Mouse (Mus musculus) heart, embryonic 12.5 days (tissue): Measurements from ENCODE around the gene Lax1. TPM values are rescaled to one million over a fixed set of nuclear protein-coding genes. Genes with fewer than 3 reads are reported as not detected.

Experiments used
- ATAC-seq: fragments of 200-750 bp; cut with Nextera tagmentation; 2 replicates; pipeline ENCODE4 v1.8.0; 2017; ENCODE audit warnings: moderate TSS enrichment, moderate library complexity; ENCODE audit not compliant: insufficient number of reproducible peaks, low FRiP score
- H3K27ac ChIP-seq: fragments of 300-500 bp; sonication (generic); 2 replicates; pipeline ENCODE4 v1.5.1; 2016; ENCODE audit warnings: mild to moderate bottlenecking, moderate library complexity; ENCODE audit not compliant: poor library complexity, severe bottlenecking
- H3K27me3 ChIP-seq: fragments of 300-500 bp; sonication (generic); replicated peaks from 2 replicates; pipeline ENCODE4 v1.6.1; 2016; ENCODE audit warnings: mild to moderate bottlenecking, moderate library complexity
- H3K36me3 ChIP-seq: fragments of 300-500 bp; sonication (generic); 2 replicates; pipeline ENCODE4 v1.6.1; 2016; ENCODE audit warnings: mild to moderate bottlenecking, moderate library complexity
- H3K4me1 ChIP-seq: fragments of 300-500 bp; sonication (generic); replicated peaks from 2 replicates; pipeline ENCODE4 v1.6.1; 2016; ENCODE audit warnings: mild to moderate bottlenecking
- H3K4me2 ChIP-seq: fragments of 300-500 bp; sonication (generic); 2 replicates; pipeline ENCODE4 v1.6.1; 2016; ENCODE audit warnings: mild to moderate bottlenecking, moderate library complexity
- H3K4me3 ChIP-seq: fragments of 300-500 bp; sonication (generic); 2 replicates; pipeline ENCODE4 v1.5.1; 2016; ENCODE audit warnings: mild to moderate bottlenecking
- H3K9ac ChIP-seq: fragments of 300-500 bp; sonication (generic); 2 replicates; pipeline ENCODE4 v1.6.1; 2016; ENCODE audit warnings: mild to moderate bottlenecking, moderate library complexity
- H3K9me3 ChIP-seq: fragments of 300-500 bp; sonication (generic); replicated peaks from 2 replicates; pipeline ENCODE4 v1.6.1; 2016; ENCODE audit warnings: mild to moderate bottlenecking, moderate library complexity
- WGBS: fragments of 180-500 bp; shearing (Covaris S2); methylation state at CpG from one replicate; pipeline ENCODE4 v1.1.7; 2016; 5-methylcytosine and 5-hydroxymethylcytosine counted together
- polyA plus RNA-seq: library from polyadenylated mRNA; unstranded; fragments of >200 nt; fragmentation: Nextera tagmentation; extraction: Ambion mirVana; gene quantifications from 2 replicates; pipeline ENCODE4 v1.2.1, GENCODE M21; 2016

Lax1 gene
- polyA plus RNA-seq, 1 experiment from 2014 or later = 0.50 TPM

DNA sequence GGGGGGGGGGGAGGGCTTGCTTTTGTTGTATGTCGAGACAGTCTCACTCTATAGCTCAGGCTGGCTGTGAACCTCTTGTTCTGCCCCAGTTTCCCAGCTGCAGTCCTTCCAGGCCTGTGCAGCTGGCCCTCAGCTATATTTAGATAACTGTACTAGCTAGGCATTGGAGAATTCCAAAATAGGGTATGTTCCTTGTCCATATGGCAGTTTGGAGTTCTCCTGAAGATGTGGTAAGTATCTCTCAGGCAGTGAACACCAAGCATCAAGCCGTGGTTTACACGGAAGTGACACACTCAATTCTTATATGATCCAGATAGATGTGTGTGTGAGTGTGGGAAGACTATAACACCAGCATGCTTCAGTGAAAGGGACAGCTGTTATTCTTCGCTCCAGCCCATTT, 26.5 kb downstream of the Lax1 start:
- H3K4me2 ChIP-seq = no peak overlapping the region
- H3K27me3 ChIP-seq = no peaks in the 10 kb centered on the region
- H3K27ac ChIP-seq = peak overlapping the region; percentile 68
- peaks cover 14% of the 10 kb centered on the region for H3K36me3 ChIP-seq
- no peaks in the 10 kb centered on the region for H3K9me3 ChIP-seq
- H3K4me1 ChIP-seq = peaks cover 28% of the 10 kb centered on the region
- ATAC-seq = no peak
- H3K4me3 ChIP-seq = no peak overlapping the region
- 44% methylated on average over 4 of the region's 4 CpGs for WGBS
- no peak overlapping the region for H3K9ac ChIP-seq

GRCm38 (mm10) chr1:133662941-133663340, 27.0 kb downstream of the Lax1 start:
- Histone ChIP-seq H3K36me3 (peaks cover 19% of the 10 kb centered on the region), H3K27me3 (no peaks in the 10 kb centered on the region), H3K4me1 (peaks cover 33% of the 10 kb centered on the region), H3K4me2 (no peak overlapping the region), H3K4me3 (no peak overlapping the region), H3K27ac (peak overlapping the region; percentile 68), H3K9me3 (no peaks in the 10 kb centered on the region), H3K9ac (no peak overlapping the region)
- WGBS = 87% methylated on average over 7 of the region's 7 CpGs
- ATAC-seq = no peak

DNA sequence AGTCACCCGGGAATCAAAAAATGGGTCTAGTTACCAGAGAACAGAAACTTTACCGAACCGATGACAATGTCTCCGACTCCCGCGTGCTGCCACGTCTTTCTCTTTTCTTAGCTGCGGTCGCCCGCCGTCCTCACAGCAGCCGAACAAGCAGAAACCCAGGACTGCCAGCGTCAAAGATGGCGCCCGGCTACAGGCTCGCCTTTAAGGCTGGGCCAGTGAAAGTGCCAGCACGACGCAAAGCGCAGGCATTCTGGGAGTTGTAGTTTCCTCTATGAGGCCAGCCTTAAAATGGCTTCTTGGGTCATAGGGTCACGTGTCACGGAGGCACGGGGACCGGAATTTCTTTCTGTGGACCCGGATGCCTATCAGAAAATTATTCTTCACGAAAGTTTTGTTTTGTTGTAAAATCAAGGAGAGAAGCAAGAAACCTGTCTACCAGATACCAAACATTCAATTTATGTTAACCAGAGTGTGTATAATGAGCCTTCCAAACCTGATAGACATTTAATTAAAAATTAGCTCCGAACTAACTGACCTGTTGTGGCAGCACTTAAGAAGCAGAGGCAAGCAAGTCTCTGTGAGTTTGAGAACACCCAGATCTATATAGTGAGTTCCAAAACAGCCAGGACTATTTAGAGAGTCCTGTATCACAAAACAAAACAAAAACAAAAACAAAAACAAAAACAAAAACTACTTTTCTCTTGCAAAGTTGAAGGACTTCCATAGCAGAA, 28.5 kb downstream of the Lax1 start, which contains the start of gene Gm38394:
TSS of gene Gm38394 (minus strand) at position 116 of the 731 bp plus-strand sequence.
- Histone ChIP-seq H3K27ac (peak within 1 kb of the TSS; percentile 90), H3K27me3 (no peaks in the 10 kb centered on the region), H3K4me1 (peaks cover 47% of the 10 kb centered on the region), H3K9ac (peak within 1 kb of the TSS; percentile 99), H3K4me3 (peak within 1 kb of the TSS; percentile 93), H3K36me3 (peaks cover 34% of the 10 kb centered on the region), H3K4me2 (peak within 1 kb of the TSS; percentile 78), H3K9me3 (no peaks in the 10 kb centered on the region)
- 3% methylated on average over 26 of the region's 26 CpGs for WGBS
- peak; percentile 99 for ATAC-seq

GRCm38 (mm10) chr1:133660466-133661202, 29.3 kb downstream of the Lax1 start, which contains the start of gene Zbed6:
TSS of gene Zbed6 (minus strand) at chr1:133660885.
- peak; percentile 84 for ATAC-seq
- peak within 1 kb of the TSS; percentile 90 for H3K27ac ChIP-seq
- H3K36me3 ChIP-seq = peaks cover 36% of the 10 kb centered on the region
- H3K4me1 ChIP-seq = peaks cover 48% of the 10 kb centered on the region
- peak within 1 kb of the TSS; percentile 78 for H3K4me2 ChIP-seq
- H3K4me3 ChIP-seq = peak within 1 kb of the TSS; percentile 93
- under 1% methylated on average over 40 of the region's 41 CpGs for WGBS
- peak within 1 kb of the TSS; percentile 99 for H3K9ac ChIP-seq
- H3K9me3 ChIP-seq = no peaks in the 10 kb centered on the region
- H3K27me3 ChIP-seq = no peaks in the 10 kb centered on the region

DNA sequence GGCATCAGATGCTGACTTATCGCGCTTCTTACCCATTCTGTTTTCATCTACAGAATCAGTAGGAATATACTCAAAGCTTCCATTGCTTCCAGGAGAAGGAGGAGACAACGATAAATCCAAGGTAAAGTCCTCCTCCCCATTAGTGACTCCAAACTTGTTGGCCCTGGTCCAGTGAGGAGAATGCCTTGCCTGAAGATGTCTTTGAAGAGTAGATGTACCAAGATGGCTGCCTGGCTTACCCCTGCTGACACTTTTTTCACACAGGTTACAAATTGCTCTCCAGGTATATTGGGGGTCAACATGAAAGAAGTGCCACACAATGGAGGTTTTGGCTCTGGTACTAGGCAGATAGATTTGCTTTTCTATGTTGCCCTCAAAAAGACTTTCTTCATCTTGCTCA, 31.0 kb downstream of the Lax1 start:
- Histone ChIP-seq H3K27ac (no peak overlapping the region), H3K36me3 (peaks cover 40% of the 10 kb centered on the region), H3K4me2 (peak overlapping the region; percentile 78), H3K27me3 (no peaks in the 10 kb centered on the region), H3K4me1 (peaks cover 47% of the 10 kb centered on the region), H3K9ac (no peak overlapping the region), H3K4me3 (no peak overlapping the region), H3K9me3 (no peaks in the 10 kb centered on the region)
- 82% methylated on average over 3 of the region's 3 CpGs for WGBS
- ATAC-seq = no peak

GRCm38 (mm10) chr1:133656811-133657210, 33.1 kb downstream of the Lax1 start:
- Histone ChIP-seq H3K4me2 (peak overlapping the region; percentile 12; the same call in 1 of the 2 replicates), H3K9ac (no peak overlapping the region), H3K27ac (no peak overlapping the region), H3K36me3 (peaks cover 45% of the 10 kb centered on the region), H3K27me3 (no peaks in the 10 kb centered on the region), H3K9me3 (no peaks in the 10 kb centered on the region), H3K4me1 (peaks cover 37% of the 10 kb centered on the region), H3K4me3 (no peak overlapping the region)
- 59% methylated on average over 5 of the region's 5 CpGs for WGBS
- no peak for ATAC-seq

GRCm38 (mm10) chr1:133653033-133653432, 36.9 kb downstream of the Lax1 start:
- H3K36me3 ChIP-seq = peaks cover 44% of the 10 kb centered on the region
- 92% methylated on average over 1 of the region's 1 CpGs for WGBS

DNA sequence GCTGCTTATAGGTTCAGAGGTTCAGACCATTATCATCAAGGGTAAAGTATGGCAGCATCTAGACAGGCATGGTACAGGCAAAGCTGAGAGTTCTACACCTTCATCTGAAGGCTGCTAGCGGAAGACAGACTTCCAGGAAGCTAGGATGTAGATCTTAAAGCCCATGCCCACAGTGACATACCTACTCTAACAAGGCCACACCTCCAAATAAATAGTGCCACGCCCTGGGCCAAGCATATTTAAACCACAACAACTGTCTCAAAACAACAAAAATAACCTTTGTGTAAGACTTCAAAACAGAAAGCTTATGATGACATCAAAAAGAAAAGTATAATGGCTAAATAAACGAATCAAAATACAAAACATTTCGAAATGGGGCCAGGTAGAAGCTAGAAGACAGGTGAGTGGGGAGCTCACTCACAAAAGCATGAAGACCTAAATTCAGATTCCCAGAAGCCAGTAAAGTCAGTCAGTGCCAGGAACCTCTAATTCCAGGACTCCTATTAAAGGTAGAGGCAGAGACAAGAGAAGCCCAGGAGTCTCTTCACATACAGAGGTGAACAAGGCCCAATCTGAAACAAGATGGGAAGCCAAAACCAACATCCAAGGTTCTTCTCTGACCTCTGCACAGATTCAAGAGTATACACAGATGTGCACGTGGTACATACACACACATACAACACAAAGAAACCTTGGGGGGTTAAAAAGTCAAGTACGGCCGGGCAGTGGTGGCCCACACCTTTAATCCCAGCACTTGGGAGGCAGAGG, 39.4 kb downstream of the Lax1 start:
- Histone ChIP-seq H3K4me2 (no peak overlapping the region), H3K4me3 (no peak overlapping the region), H3K36me3 (peaks cover 45% of the 10 kb centered on the region), H3K27me3 (no peaks in the 10 kb centered on the region), H3K27ac (no peak overlapping the region), H3K9me3 (no peaks in the 10 kb centered on the region), H3K4me1 (no peaks in the 10 kb centered on the region; the same call in none of the 2 replicates), H3K9ac (no peak overlapping the region)
- 94% methylated on average over 7 of the region's 7 CpGs for WGBS
- no peak for ATAC-seq

More at GRCm38 (mm10) chr1:133653033-133653432, 36.9 kb downstream of the Lax1 start:
- no peak overlapping the region for H3K4me2 ChIP-seq
- H3K9ac ChIP-seq = no peak overlapping the region
- no peak overlapping the region for H3K27ac ChIP-seq
- H3K9me3 ChIP-seq = no peaks in the 10 kb centered on the region
- no peaks in the 10 kb centered on the region for H3K27me3 ChIP-seq
- no peak overlapping the region for H3K4me3 ChIP-seq
- H3K4me1 ChIP-seq = peaks cover 16% of the 10 kb centered on the region
- no peak for ATAC-seq

DNA sequence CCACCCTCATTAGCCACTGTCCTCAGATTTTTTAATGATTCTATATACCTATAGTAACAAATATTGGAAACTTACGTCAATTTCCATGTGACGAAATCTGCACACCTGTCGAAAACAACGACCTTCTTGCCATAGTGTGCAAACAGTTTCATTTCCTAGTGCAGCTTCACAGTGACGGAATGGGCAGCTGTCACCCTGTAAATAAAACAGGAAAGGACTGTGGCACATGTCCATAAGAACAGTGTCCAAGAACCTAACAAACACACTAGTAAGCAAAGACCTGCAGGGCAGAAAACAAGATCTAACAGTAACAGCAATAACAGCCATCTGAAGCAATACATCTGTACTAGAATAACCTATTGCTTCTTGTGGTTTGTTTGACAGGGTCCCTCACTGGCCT, 44.3 kb downstream of the Lax1 start:
- 95% methylated on average over 5 of the region's 5 CpGs for WGBS
- Histone ChIP-seq H3K36me3 (peaks cover 71% of the 10 kb centered on the region), H3K4me3 (no peak overlapping the region), H3K27ac (no peak overlapping the region), H3K27me3 (no peaks in the 10 kb centered on the region), H3K9ac (no peak overlapping the region), H3K4me2 (no peak overlapping the region), H3K9me3 (no peaks in the 10 kb centered on the region), H3K4me1 (peaks cover 9% of the 10 kb centered on the region; the same call in 1 of the 2 replicates)
- ATAC-seq = no peak

GRCm38 (mm10) chr1:133641163-133641562, 48.7 kb downstream of the Lax1 start:
- no peaks in the 10 kb centered on the region for H3K9me3 ChIP-seq
- no peak overlapping the region for H3K9ac ChIP-seq
- ATAC-seq = no peak
- no peaks in the 10 kb centered on the region for H3K27me3 ChIP-seq
- H3K36me3 ChIP-seq = peaks cover 94% of the 10 kb centered on the region
- no peak overlapping the region for H3K4me3 ChIP-seq
- 88% methylated on average over 2 of the region's 2 CpGs for WGBS
- no peak overlapping the region for H3K27ac ChIP-seq
- H3K4me2 ChIP-seq = no peak overlapping the region
- peaks cover 9% of the 10 kb centered on the region; the same call in 1 of the 2 replicates for H3K4me1 ChIP-seq

GRCm38 (mm10) chr1:133638517-133638916, 51.4 kb downstream of the Lax1 start:
- no peak overlapping the region for H3K9ac ChIP-seq
- H3K9me3 ChIP-seq = no peaks in the 10 kb centered on the region
- no peak overlapping the region for H3K4me3 ChIP-seq
- no peak overlapping the region for H3K4me2 ChIP-seq
- H3K27ac ChIP-seq = no peak overlapping the region
- whole genome bisulfite sequencing = 93% methylated on average over 6 of the region's 6 CpGs
- H3K27me3 ChIP-seq = no peaks in the 10 kb centered on the region
- H3K36me3 ChIP-seq = peaks cover 93% of the 10 kb centered on the region
- ATAC-seq = no peak
- H3K4me1 ChIP-seq = peaks cover 9% of the 10 kb centered on the region; the same call in 1 of the 2 replicates
